Mouse (Mus musculus) adrenal gland, postnatal 14 days (tissue): ENCODE data around the gene Spsb4. TPM values are rescaled to one million over a fixed set of nuclear protein-coding genes. Genes with fewer than 3 reads are reported as not detected.

Experiments used
- DNase-seq: peaks from one replicate; pipeline ENCODE4 v3.0.0; 2021; ENCODE audit warnings: mixed read lengths
- total RNA-seq: library from RNA; stranded (reverse); gene quantifications from 2 replicates; pipeline ENCODE4 v1.2.3, GENCODE M21; 2021

Spsb4 gene
- total RNA-seq, 1 experiment from 2014 or later = 1.7 TPM

DNA sequence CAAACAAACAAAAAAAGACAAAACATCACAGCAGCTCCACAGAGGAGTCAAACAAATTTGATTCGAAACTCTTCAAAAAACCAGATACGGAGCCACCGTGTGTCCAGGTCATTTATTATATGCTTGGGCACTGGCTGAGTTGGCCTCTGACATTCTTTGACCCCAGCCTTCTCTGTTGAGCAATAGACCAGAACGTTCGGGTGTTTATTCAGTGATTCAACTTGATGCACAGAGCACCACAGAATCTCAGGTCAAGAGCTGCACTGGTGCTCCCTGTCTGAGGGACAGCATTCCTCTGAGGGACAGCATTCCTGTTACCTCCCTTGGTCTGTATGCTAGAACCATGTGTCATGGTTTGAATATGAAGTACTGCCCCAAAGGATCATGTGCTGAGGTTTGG, 125.1 kb downstream of the Spsb4 start:
- no peak for DNase-seq

Other genes with a start within 250 kb of the Spsb4 start
- 8.0 and 8.4 TPM in 2 replicates for gene Pxylp1, start 126.2 kb downstream of the Spsb4 start, total RNA-seq
- 75.4 and 82.8 TPM in 2 replicates for gene Slc25a36, start 92.3 kb upstream of the Spsb4 start, total RNA-seq